Mouse (Mus musculus) heart, adult 2 months (tissue): ENCODE data around the gene Dlg1. TPM values are rescaled to one million over a fixed set of nuclear protein-coding genes. Genes with fewer than 3 reads are reported as not detected.
A peak's percentile ranks its signal among the peaks of the same experiment; 100 is the strongest.

Experiments
- DNase-seq, 2 experiments: peaks; one replicate each; pipeline ENCODE4 v3.0.0; 2021
- H3K27ac ChIP-seq: fragments of 200-600 bp; 2 replicates; pipeline ENCODE4 v1.8.1; 2022
- H3K27me3 ChIP-seq: fragments of 200-500 bp; 2 replicates; pipeline ENCODE4 v1.6.1; 2012; ENCODE audit warnings: mild to moderate bottlenecking, low read length, inconsistent platforms, mixed read lengths; ENCODE audit not compliant: control insufficient read depth, insufficient read depth
- H3K36me3 ChIP-seq: fragments of 200-500 bp; 2 replicates; pipeline ENCODE4 v1.6.1; 2012; ENCODE audit warnings: low read length, inconsistent platforms; ENCODE audit not compliant: control insufficient read depth, insufficient read depth
- H3K4me1 ChIP-seq: fragments of 200-500 bp; 2 replicates; pipeline ENCODE4 v1.6.1; 2011; ENCODE audit warnings: low read length; ENCODE audit not compliant: control insufficient read depth, insufficient read depth
- H3K4me3 ChIP-seq: fragments of 200-600 bp; 2 replicates; pipeline ENCODE4 v1.8.1; 2022
- H3K79me2 ChIP-seq: fragments of 200-500 bp; replicated peaks from 2 replicates; pipeline ENCODE4 v1.6.1; 2012; ENCODE audit warnings: mild to moderate bottlenecking, inconsistent platforms, low read length, moderate library complexity, mixed read lengths; ENCODE audit not compliant: control insufficient read depth, insufficient read depth
- H3K9ac ChIP-seq: fragments of 200-500 bp; 2 replicates; pipeline ENCODE4 v1.6.1; 2012; ENCODE audit warnings: low read depth, mild to moderate bottlenecking, control low read depth, inconsistent platforms, low read length, mixed read lengths
- CTCF ChIP-seq: fragments of 200-600 bp; IDR thresholded peaks from 2 replicates; pipeline ENCODE4 v1.8.1; 2022; ENCODE audit warnings: antibody characterized with exemption, mild to moderate bottlenecking, moderate library complexity
- EP300 ChIP-seq: fragments of 200-500 bp; IDR thresholded peaks from 2 replicates; pipeline ENCODE4 v1.6.1; 2011; ENCODE audit warnings: low read depth, low read length, control low read depth; ENCODE audit not compliant: insufficient read depth
- POLR2A ChIP-seq: fragments of 200-500 bp; IDR thresholded peaks from 2 replicates; pipeline ENCODE4 v1.6.1; 2011; ENCODE audit warnings: mild to moderate bottlenecking, low read depth, low read length, control low read depth; ENCODE audit not compliant: insufficient read depth
- WGBS: fragments of 180-500 bp; shearing (Covaris S2); methylation state at CpG from one replicate; pipeline ENCODE4 v1.1.7; 2018; 5-methylcytosine and 5-hydroxymethylcytosine counted together
- intact Hi-C: fragments of 180-260 bp; cut with DNase I; formaldehyde crosslinking; loops from one replicate; pipeline ENCODE4 v1.15.1; 2025
- polyA plus RNA-seq: library from polyadenylated mRNA; depleted of rRNA; stranded (reverse); fragments of >200 nt; gene quantifications from 2 replicates; pipeline ENCODE4 v1.2.3, GENCODE M21; 2012
- total RNA-seq, 2 experiments: library from RNA; stranded (reverse); gene quantifications; 2 replicates each; pipeline ENCODE4 v1.2.3; 2021

The Dlg1 gene
- total and polyA plus RNA-seq, 3 experiments = 14.9 to 61.9 (median 56.2) TPM

- no peaks in the 10 kb centered on the region for H3K4me1 ChIP-seq
- no peaks in the 10 kb centered on the region for H3K79me2 ChIP-seq
- no peak overlapping the region for H3K4me3 ChIP-seq
- intact Hi-C loops = no loop called here
- no peak overlapping the region for H3K9ac ChIP-seq
- no peak for TF ChIP-seq POLR2A
- no peak for TF ChIP-seq EP300
- no peak for TF ChIP-seq CTCF
- no peaks in the 10 kb centered on the region for H3K36me3 ChIP-seq
- DNase-seq = no peak
- whole genome bisulfite sequencing = 84% methylated on average over 3 of the region's 3 CpGs
- H3K27me3 ChIP-seq = no peaks in the 10 kb centered on the region
- H3K27ac ChIP-seq = no peak overlapping the region
These were observed 32.2 kb upstream of the Dlg1 start for GRCm38 (mm10) chr16:31631046-31631445.

- intact Hi-C loops = no loop called here
These were observed 28.9 kb upstream of the Dlg1 start for GRCm38 (mm10) chr16:31634371-31634770.

GRCm38 (mm10) chr16:31638393-31638792 lies 24.9 kb upstream of the Dlg1 start:
- Histone ChIP-seq H3K4me1 (no peaks in the 10 kb centered on the region), H3K36me3 (no peaks in the 10 kb centered on the region), H3K4me3 (no peak overlapping the region), H3K27ac (no peak overlapping the region), H3K27me3 (no peaks in the 10 kb centered on the region), H3K9ac (no peak overlapping the region), H3K79me2 (no peaks in the 10 kb centered on the region)
- no peak for TF ChIP-seq POLR2A
- no peak for TF ChIP-seq CTCF
- TF ChIP-seq EP300 = no peak
- DNase-seq = peak in 1 of 2 experiments; percentile 25
- intact Hi-C loops = no loop called here
- 45% methylated on average over 7 of the region's 7 CpGs for WGBS

More at GRCm38 (mm10) chr16:31634371-31634770, 28.9 kb upstream of the Dlg1 start:
- no peak overlapping the region for H3K9ac ChIP-seq
- H3K4me3 ChIP-seq = no peak overlapping the region
- H3K36me3 ChIP-seq = no peaks in the 10 kb centered on the region
- no peak for DNase-seq
- no peaks in the 10 kb centered on the region for H3K27me3 ChIP-seq
- 90% methylated on average over 4 of the region's 4 CpGs for WGBS
- H3K4me1 ChIP-seq = no peaks in the 10 kb centered on the region
- no peak for TF ChIP-seq POLR2A
- TF ChIP-seq CTCF = no peak
- no peak overlapping the region for H3K27ac ChIP-seq
- H3K79me2 ChIP-seq = no peaks in the 10 kb centered on the region

GRCm38 (mm10) chr16:31639946-31640345 lies 23.3 kb upstream of the Dlg1 start:
- Histone ChIP-seq H3K79me2 (no peaks in the 10 kb centered on the region), H3K36me3 (no peaks in the 10 kb centered on the region), H3K27me3 (no peaks in the 10 kb centered on the region), H3K9ac (no peak overlapping the region), H3K4me3 (no peak overlapping the region), H3K27ac (no peak overlapping the region), H3K4me1 (no peaks in the 10 kb centered on the region)
- WGBS = 63% methylated on average over 4 of the region's 4 CpGs
- TF ChIP-seq EP300 = no peak
- no peak for TF ChIP-seq CTCF
- TF ChIP-seq POLR2A = no peak
- DNase-seq = no peak
- intact Hi-C loops = no loop called here

- TF ChIP-seq POLR2A = no peak
- TF ChIP-seq CTCF = no peak
- TF ChIP-seq EP300 = no peak
- Histone ChIP-seq H3K4me3 (no peak overlapping the region), H3K36me3 (no peaks in the 10 kb centered on the region), H3K9ac (no peak overlapping the region), H3K27me3 (0 out of 2 replicates have a peak, but pooled peaks cover 2% of the 10 kb centered on the region), H3K27ac (no peak overlapping the region), H3K79me2 (no peaks in the 10 kb centered on the region), H3K4me1 (no peaks in the 10 kb centered on the region)
- intact Hi-C loops = no loop called here
- 53% methylated on average over 4 of the region's 4 CpGs for WGBS
- DNase-seq = no peak
These were observed 21.5 kb upstream of the Dlg1 start for GRCm38 (mm10) chr16:31641776-31642175.

GRCm38 (mm10) chr16:31647221-31647620 lies 16.0 kb upstream of the Dlg1 start:
- 71% methylated on average over 7 of the region's 7 CpGs for WGBS
- no peaks in the 10 kb centered on the region for H3K4me1 ChIP-seq

More at GRCm38 (mm10) chr16:31647221-31647620, 16.0 kb upstream of the Dlg1 start:
- Histone ChIP-seq H3K27me3 (0 out of 2 replicates have a peak, but pooled peaks cover 2% of the 10 kb centered on the region), H3K27ac (no peak overlapping the region), H3K79me2 (no peaks in the 10 kb centered on the region), H3K4me3 (no peak overlapping the region), H3K36me3 (no peaks in the 10 kb centered on the region), H3K9ac (no peak overlapping the region)
- TF ChIP-seq POLR2A (no peak), EP300 (no peak), CTCF (no peak)
- DNase-seq = no peak
- intact Hi-C loops = no loop called here
